Mouse (Mus musculus) liver, postnatal 0 days (tissue): ENCODE data around the gene Agl. TPM values are rescaled to one million over a fixed set of nuclear protein-coding genes. Genes with fewer than 3 reads are reported as not detected.

Experiments used
- ATAC-seq: fragments of 200-750 bp; cut with Nextera tagmentation; 2 replicates; pipeline ENCODE4 v1.8.0; 2017; ENCODE audit warnings: mild to moderate bottlenecking, moderate library complexity
- DNase-seq: peaks from one replicate; pipeline ENCODE4 v3.0.0-alpha.2; 2016
- H3K27ac ChIP-seq: fragments of 300-500 bp; sonication (generic); 2 replicates; pipeline ENCODE4 v1.5.1; 2014; ENCODE audit warnings: antibody characterized with exemption, moderate library complexity, mild to moderate bottlenecking, low read depth
- H3K27me3 ChIP-seq: fragments of 300-500 bp; sonication (generic); 2 replicates; pipeline ENCODE4 v1.6.1; 2014; ENCODE audit warnings: low read length, control low read depth, mixed read lengths; ENCODE audit not compliant: insufficient read depth
- H3K36me3 ChIP-seq: fragments of 300-500 bp; sonication (generic); replicated peaks from 2 replicates; pipeline ENCODE4 v1.6.1; 2014; ENCODE audit warnings: mild to moderate bottlenecking, control low read depth, low read length, moderate library complexity, mixed read lengths; ENCODE audit not compliant: insufficient read depth
- H3K4me1 ChIP-seq: fragments of 300-500 bp; sonication (generic); 2 replicates; pipeline ENCODE4 v1.6.1; 2014; ENCODE audit warnings: antibody characterized with exemption, mild to moderate bottlenecking, control low read depth; ENCODE audit not compliant: insufficient read depth
- H3K4me2 ChIP-seq: fragments of 300-500 bp; sonication (generic); 2 replicates; pipeline ENCODE4 v1.6.1; 2014; ENCODE audit warnings: low read depth, mild to moderate bottlenecking, low read length, moderate library complexity, mixed read lengths
- H3K4me3 ChIP-seq: fragments of 300-500 bp; sonication (generic); 2 replicates; pipeline ENCODE4 v1.5.1; 2014; ENCODE audit warnings: low read depth, low read length
- H3K9ac ChIP-seq: fragments of 300-500 bp; sonication (generic); replicated peaks from 2 replicates; pipeline ENCODE4 v1.6.1; 2014; ENCODE audit warnings: mild to moderate bottlenecking, moderate library complexity
- H3K9me3 ChIP-seq: fragments of 300-500 bp; sonication (generic); 2 replicates; pipeline ENCODE4 v1.6.1; 2016; ENCODE audit warnings: mild to moderate bottlenecking, control low read depth, low read length, mixed read lengths
- CTCF ChIP-seq: sonication (generic); IDR thresholded peaks from 2 replicates; pipeline ENCODE4 v1.5.1; 2016; ENCODE audit warnings: antibody characterized with exemption, low read depth
- EP300 ChIP-seq: IDR thresholded peaks from 2 replicates; pipeline ENCODE4 v1.6.1; 2016; ENCODE audit warnings: antibody characterized with exemption, low read depth, mild to moderate bottlenecking
- WGBS: fragments of 180-500 bp; shearing (Covaris S2); extraction: QIAGEN DNeasy Blood & Tissue Kit; methylation state at CpG from one replicate; pipeline ENCODE4 v1.1.7; 2014; ENCODE audit not compliant: insufficient replicate concordance; 5-methylcytosine and 5-hydroxymethylcytosine counted together
- polyA plus RNA-seq: library from polyadenylated mRNA; unstranded; fragments of >200 nt; fragmentation: Nextera tagmentation; extraction: Ambion mirVana; gene quantifications from 2 replicates; pipeline ENCODE4 v1.2.1, GENCODE M21; 2015

Agl gene
- polyA plus RNA-seq, 1 experiment from 2014 or later = 8.4 TPM

DNA sequence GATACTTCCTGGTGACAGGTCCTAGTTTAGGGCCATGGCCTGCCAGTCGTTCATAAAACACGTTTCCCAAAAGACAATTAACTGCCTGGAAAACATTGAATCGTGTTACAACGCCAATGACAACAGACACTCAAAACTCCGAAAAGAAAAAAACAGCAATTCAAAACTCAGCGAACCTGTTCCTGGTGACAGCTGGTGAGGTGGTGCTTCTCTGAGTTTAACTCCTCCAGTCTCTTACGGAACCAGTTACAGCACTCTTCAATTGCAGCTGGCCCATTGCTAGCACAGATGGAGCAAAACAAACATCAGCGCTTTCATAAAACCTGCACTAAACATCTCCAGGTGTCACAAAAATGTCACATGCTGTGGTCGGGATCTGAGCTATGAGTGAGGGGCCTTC, 21.4 kb downstream of the Agl start:
- Histone ChIP-seq H3K27ac (no peak overlapping the region), H3K36me3 (peaks cover 49% of the 10 kb centered on the region), H3K9ac (no peak overlapping the region), H3K4me2 (no peak overlapping the region), H3K9me3 (no peaks in the 10 kb centered on the region), H3K4me3 (no peak overlapping the region), H3K4me1 (no peaks in the 10 kb centered on the region), H3K27me3 (no peaks in the 10 kb centered on the region)
- WGBS = 84% methylated on average over 9 of the region's 9 CpGs
- ATAC-seq (no peak), DNase-seq (no peak)
- no peak for TF ChIP-seq EP300
- no peak for TF ChIP-seq CTCF

DNA sequence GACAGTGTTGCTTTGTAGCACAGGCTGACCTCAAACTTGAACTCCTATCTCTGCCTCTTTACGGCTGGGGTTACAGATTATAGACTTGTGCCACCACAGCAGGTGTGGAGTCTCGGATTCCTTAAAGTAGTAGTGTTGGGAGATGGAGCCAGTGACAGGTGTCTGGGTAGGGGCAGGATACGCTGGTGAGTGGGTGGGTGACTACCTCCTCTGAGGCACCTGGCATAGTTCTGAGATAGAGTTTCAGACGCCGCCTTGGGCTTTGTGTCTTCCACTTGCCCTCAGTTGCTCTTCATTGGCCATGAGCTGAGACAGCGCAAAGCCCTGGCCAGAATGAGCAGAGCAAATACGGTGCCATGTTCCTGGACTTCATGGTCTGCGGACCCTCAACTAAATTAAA, 22.1 kb downstream of the Agl start:
- H3K27ac ChIP-seq = no peak overlapping the region
- DNase-seq (no peak), ATAC-seq (no peak)
- no peaks in the 10 kb centered on the region for H3K27me3 ChIP-seq
- 80% methylated on average over 8 of the region's 8 CpGs for WGBS
- no peaks in the 10 kb centered on the region for H3K4me1 ChIP-seq
- TF ChIP-seq CTCF (no peak), EP300 (no peak)
- H3K9ac ChIP-seq = no peak overlapping the region
- no peaks in the 10 kb centered on the region for H3K9me3 ChIP-seq
- H3K36me3 ChIP-seq = peaks cover 49% of the 10 kb centered on the region
- H3K4me3 ChIP-seq = no peak overlapping the region
- no peak overlapping the region for H3K4me2 ChIP-seq

- DNase-seq (no peak), ATAC-seq (no peak)
- H3K27me3 ChIP-seq = no peaks in the 10 kb centered on the region
- 92% methylated on average over 8 of the region's 8 CpGs for WGBS
- no peak overlapping the region for H3K27ac ChIP-seq
- H3K9me3 ChIP-seq = no peaks in the 10 kb centered on the region
- no peak overlapping the region for H3K4me3 ChIP-seq
- H3K9ac ChIP-seq = no peak overlapping the region
- peaks cover 45% of the 10 kb centered on the region for H3K36me3 ChIP-seq
- H3K4me1 ChIP-seq = no peaks in the 10 kb centered on the region
- no peak overlapping the region for H3K4me2 ChIP-seq
- TF ChIP-seq CTCF (no peak), EP300 (no peak)
These were observed 23.2 kb downstream of the Agl start for GRCm38 (mm10) chr3:116784811-116785210.

DNA sequence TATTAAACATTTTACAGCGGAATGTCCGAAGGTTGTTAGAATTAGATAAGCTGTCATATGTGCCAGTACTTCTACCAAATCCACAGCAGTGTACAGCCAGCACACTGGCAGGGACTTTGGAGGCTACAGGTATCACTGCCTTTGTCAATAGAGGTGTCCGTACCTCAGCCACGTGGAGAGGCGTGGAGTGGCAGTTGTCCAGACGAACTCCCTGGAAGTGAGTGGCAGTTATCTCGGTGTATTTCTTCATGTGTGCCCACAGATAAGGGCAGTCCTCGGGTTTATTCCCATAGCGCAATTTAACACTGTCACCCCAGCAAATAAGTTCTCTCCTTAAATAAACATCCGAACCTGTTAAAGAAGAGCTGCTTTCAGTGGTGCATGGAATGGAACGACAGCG, 23.7 kb downstream of the Agl start:
- Histone ChIP-seq H3K9me3 (no peaks in the 10 kb centered on the region), H3K4me1 (no peaks in the 10 kb centered on the region), H3K27ac (no peak overlapping the region), H3K4me2 (no peak overlapping the region), H3K9ac (no peak overlapping the region), H3K36me3 (peaks cover 44% of the 10 kb centered on the region), H3K4me3 (no peak overlapping the region), H3K27me3 (no peaks in the 10 kb centered on the region)
- no peak for DNase-seq
- peak; percentile 35; the same call in 1 of the 2 replicates for TF ChIP-seq EP300
- no peak for TF ChIP-seq CTCF
- WGBS = 58% methylated on average over 12 of the region's 12 CpGs
- peak; percentile 60; the same call in 1 of the 2 replicates for ATAC-seq

GRCm38 (mm10) chr3:116776961-116777360, 31.0 kb downstream of the Agl start:
- no peak for ATAC-seq
- peaks cover 70% of the 10 kb centered on the region for H3K36me3 ChIP-seq
- DNase-seq = no peak
- H3K27ac ChIP-seq = no peak overlapping the region
- no peaks in the 10 kb centered on the region for H3K4me1 ChIP-seq
- no peak overlapping the region for H3K9ac ChIP-seq
- 58% methylated on average over 2 of the region's 2 CpGs for WGBS
- H3K4me3 ChIP-seq = no peak overlapping the region
- TF ChIP-seq EP300 (no peak), CTCF (no peak)
- no peaks in the 10 kb centered on the region for H3K27me3 ChIP-seq
- H3K4me2 ChIP-seq = no peak overlapping the region
- no peaks in the 10 kb centered on the region for H3K9me3 ChIP-seq

DNA sequence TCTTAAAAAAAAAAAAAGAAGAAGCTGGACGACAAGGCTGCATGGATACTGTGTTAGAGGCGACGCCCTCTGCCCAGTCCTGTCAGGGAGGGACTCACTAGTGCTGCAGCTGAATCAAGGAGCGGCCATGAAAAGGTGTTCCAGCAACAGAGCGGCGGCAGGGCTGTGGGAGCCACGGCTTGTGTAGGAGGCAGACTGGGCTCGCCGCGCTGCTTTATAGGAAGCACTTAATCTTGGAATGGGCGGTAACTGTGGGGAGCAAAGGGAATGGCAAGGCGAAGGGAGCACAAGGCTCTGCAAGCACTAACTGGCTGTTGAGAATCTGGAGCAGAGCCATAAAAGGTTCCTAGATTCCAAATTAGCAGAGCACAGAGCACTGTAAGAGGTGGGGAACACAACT, 34.1 kb downstream of the Agl start:
- Histone ChIP-seq H3K27me3 (no peaks in the 10 kb centered on the region), H3K27ac (no peak overlapping the region), H3K4me3 (no peak overlapping the region), H3K9ac (no peak overlapping the region), H3K36me3 (peaks cover 65% of the 10 kb centered on the region), H3K9me3 (no peaks in the 10 kb centered on the region), H3K4me2 (no peak overlapping the region), H3K4me1 (no peaks in the 10 kb centered on the region)
- no peak for TF ChIP-seq EP300
- TF ChIP-seq CTCF = no peak
- no peak for DNase-seq
- WGBS = 86% methylated on average over 12 of the region's 12 CpGs
- ATAC-seq = no peak

DNA sequence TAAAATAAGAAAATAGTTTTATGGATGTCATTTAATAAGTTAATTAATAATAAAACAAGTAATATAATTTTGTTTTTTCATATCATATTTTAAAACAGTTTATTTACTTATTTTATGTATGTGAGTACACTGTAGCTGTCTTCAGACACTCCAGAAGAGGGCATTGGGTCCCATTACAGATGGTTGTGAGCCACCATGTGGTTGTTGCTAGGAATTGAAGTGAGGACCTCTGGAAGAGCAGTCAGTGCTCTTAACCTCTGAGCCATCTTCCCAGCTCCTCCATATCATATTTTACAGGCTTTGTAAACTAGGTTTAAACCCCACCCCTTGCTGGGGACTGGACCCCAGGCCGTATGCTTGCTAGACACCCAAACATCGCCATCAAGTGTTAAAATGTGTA, 36.4 kb downstream of the Agl start:
- Histone ChIP-seq H3K27ac (no peak overlapping the region), H3K9me3 (no peaks in the 10 kb centered on the region), H3K4me3 (no peak overlapping the region), H3K4me2 (no peak overlapping the region), H3K9ac (no peak overlapping the region), H3K27me3 (no peaks in the 10 kb centered on the region), H3K4me1 (no peaks in the 10 kb centered on the region), H3K36me3 (peaks cover 50% of the 10 kb centered on the region)
- TF ChIP-seq EP300 (no peak), CTCF (peak; percentile 53; the same call in 1 of the 2 replicates)
- no peak for DNase-seq
- 88% methylated on average over 2 of the region's 2 CpGs for WGBS
- no peak for ATAC-seq
